Mouse (Mus musculus) CH12.LX (cell line): ENCODE measurements around the gene Sowahb.

Source experiments
- CHD1 ChIP-seq: IDR thresholded peaks from 2 replicates; pipeline ENCODE4 v1.6.1; 2012; ENCODE audit warnings: low read depth, low read length, improper control_type of control experiment, inconsistent platforms
- CHD2 ChIP-seq: IDR thresholded peaks from 2 replicates; pipeline ENCODE4 v1.6.1; 2011; ENCODE audit warnings: low read length, improper control_type of control experiment
- CTCF ChIP-seq, 2 experiments: IDR thresholded peaks in 1 of 2; conservative IDR thresholded peaks in 1 of 2; 2 replicates each; pipeline ENCODE4 v1.5.1; 2011 to 2012; ENCODE audit warnings: low read depth in 2 of 2, low read length in 2 of 2, improper control_type of control experiment in 1 of 2, inconsistent platforms in 1 of 2, mild to moderate bottlenecking in 1 of 2, moderate library complexity in 1 of 2
- E2F4 ChIP-seq: IDR thresholded peaks from 2 replicates; pipeline ENCODE4 v1.6.1; 2011; ENCODE audit warnings: low read depth, low read length, improper control_type of control experiment; ENCODE audit not compliant: insufficient replicate concordance
- ELF1 ChIP-seq: IDR thresholded peaks from 2 replicates; pipeline ENCODE4 v1.6.1; 2014; ENCODE audit warnings: low read depth, mild to moderate bottlenecking, inconsistent platforms, low read length, improper control_type of control experiment
- ETS1 ChIP-seq: conservative IDR thresholded peaks from 2 replicates; pipeline ENCODE4 v1.6.1; 2012; ENCODE audit warnings: low read depth, mild to moderate bottlenecking, inconsistent platforms, low read length, improper control_type of control experiment, moderate library complexity
- KAT2A ChIP-seq: IDR thresholded peaks from 2 replicates; pipeline ENCODE4 v1.6.1; 2012; ENCODE audit warnings: low read length, improper control_type of control experiment, inconsistent platforms; ENCODE audit not compliant: insufficient replicate concordance
- MAX ChIP-seq: IDR thresholded peaks from 2 replicates; pipeline ENCODE4 v1.6.1; 2011; ENCODE audit warnings: low read length, improper control_type of control experiment
- MEF2A ChIP-seq: IDR thresholded peaks from 2 replicates; pipeline ENCODE4 v1.6.1; 2014; ENCODE audit warnings: low read depth, mild to moderate bottlenecking, inconsistent platforms, low read length, improper control_type of control experiment, borderline replicate concordance
- NRF1 ChIP-seq: IDR thresholded peaks from 2 replicates; pipeline ENCODE4 v1.6.1; 2014; ENCODE audit warnings: low read depth, mild to moderate bottlenecking, inconsistent platforms, low read length, improper control_type of control experiment, moderate library complexity
- POLR2A ChIP-seq: IDR thresholded peaks from 2 replicates; pipeline ENCODE4 v1.6.1; 2011; ENCODE audit warnings: low read depth, mild to moderate bottlenecking, improper control_type of control experiment, low read length
- TCF12 ChIP-seq: IDR thresholded peaks from 2 replicates; pipeline ENCODE4 v1.6.1; 2014; ENCODE audit warnings: low read depth, mild to moderate bottlenecking, inconsistent platforms, low read length, improper control_type of control experiment
- USF2 ChIP-seq: conservative IDR thresholded peaks from 2 replicates; pipeline ENCODE4 v1.6.1; 2011; ENCODE audit warnings: low read depth, low read length, improper control_type of control experiment

GRCm38 (mm10) chr5:93045371-93045714 is 521 bp upstream of the Sowahb start:
- TF ChIP-seq NRF1 = no peak
- no peak for TF ChIP-seq CTCF (conservative IDR thresholded peaks at IDR 0.05 in 1 of 2, IDR thresholded peaks at IDR 0.05 in 1 of 2; ENCODE audit: low read depth in 2 of 2, low read length in 2 of 2)
- TF ChIP-seq POLR2A = no peak
- no peak for TF ChIP-seq E2F4
- TF ChIP-seq KAT2A = no peak
- no peak for TF ChIP-seq MEF2A
- TF ChIP-seq TCF12 = no peak
- TF ChIP-seq MAX = no peak
- no peak for TF ChIP-seq ELF1
- no peak for TF ChIP-seq CHD2
- no peak for TF ChIP-seq ETS1
- TF ChIP-seq CHD1 = no peak
- TF ChIP-seq USF2 = no peak
